In genomic region chr3:69962187-69962586, GRCm38 (mm10) we compare ENCODE assay signal across 10 mouse cellular contexts. TPM values are rescaled to one million over a fixed set of nuclear protein-coding genes. Genes with fewer than 3 reads are reported as not detected.
A peak's percentile ranks its signal among the peaks of the same experiment; 100 is the strongest.
DNase-seq lines count a peak whose midpoint lies in the region; ATAC-seq and TF ChIP-seq lines count a peak whose summit lies in the region.
"Had no signal": no experiment of that assay in that cellular context is flagged by ENCODE, and none has a peak within 500 bp of the region (broad histone marks: within the 10 kb centered on the region; RNA-seq: fewer than 3 reads in every experiment).

No protein-coding gene starts in this region.

- peak; percentile 73 for TF ChIP-seq CTCF in kidney, adult 2 months (conservative IDR thresholded peaks at IDR 0.05; ENCODE audit: insufficient read depth, insufficient read length, low read depth, low read length)

- ATAC-seq in midbrain, embryonic 12.5 days (ENCODE audit: low FRiP score, low read depth) = peak; percentile 60; the same call in 1 of the 2 replicates
- ATAC-seq in midbrain, embryonic 13.5 days = no peak

- peak; percentile 30 to 79 for DNase-seq in adrenal gland, adult (ENCODE audit: inconsistent age in 2 of 2, low spot score in 1 of 2)
- DNase-seq in adrenal gland, adult 8-10 months = no peak
- DNase-seq in c-Kit-positive CD71-positive TER-119-positive erythroid progenitor cells, embryonic 14.5 days (ENCODE audit: low spot score) = peak; percentile 12
- peak; percentile 43 for DNase-seq in kidney, adult 2 months
- DNase-seq in retina, embryonic 14.5 days (ENCODE audit: low spot score) = peak; percentile 63
- DNase-seq in right cerebral cortex, postnatal 14 days = no peak

- H3K4me2 ChIP-seq in midbrain, embryonic 12.5 days (replicated peaks) = no peak overlapping the region
- no peak overlapping the region for H3K4me2 ChIP-seq in midbrain, embryonic 13.5 days (replicated peaks)

- H3K4me3 ChIP-seq in midbrain, embryonic 12.5 days = no peak overlapping the region
- no peak overlapping the region for H3K4me3 ChIP-seq in midbrain, embryonic 13.5 days (replicated peaks)
- no peak overlapping the region for H3K4me3 ChIP-seq in kidney, adult 2 months (ENCODE audit: insufficient read depth, low read depth, low read length)

- H3K4me1 ChIP-seq in midbrain, embryonic 12.5 days = no peaks in the 10 kb centered on the region
- H3K4me1 ChIP-seq in midbrain, embryonic 13.5 days (replicated peaks) = no peaks in the 10 kb centered on the region
- no peaks in the 10 kb centered on the region for H3K4me1 ChIP-seq in kidney, adult 2 months (ENCODE audit: control insufficient read depth, insufficient read depth, low read length)

- H3K27ac ChIP-seq in midbrain, embryonic 12.5 days (replicated peaks) = no peak overlapping the region
- no peak overlapping the region for H3K27ac ChIP-seq in midbrain, embryonic 13.5 days
- no peak overlapping the region for H3K27ac ChIP-seq in kidney, adult 2 months (ENCODE audit: insufficient read depth, low read depth, low read length)

- 55% methylated on average over 5 of the region's 5 CpGs for WGBS in midbrain, embryonic 12.5 days
- WGBS in midbrain, embryonic 13.5 days = 64% methylated on average over 5 of the region's 5 CpGs
- 54% methylated on average over 5 of the region's 5 CpGs for WGBS in kidney, adult 2 months

- H3K27me3 ChIP-seq in midbrain, embryonic 12.5 days = no peaks in the 10 kb centered on the region
- no peaks in the 10 kb centered on the region for H3K27me3 ChIP-seq in midbrain, embryonic 13.5 days
- H3K27me3 ChIP-seq in kidney, adult 2 months (replicated peaks; ENCODE audit: control insufficient read depth, insufficient read depth, low read length) = no peaks in the 10 kb centered on the region

- H3K9me3 ChIP-seq in midbrain, embryonic 12.5 days = no peaks in the 10 kb centered on the region
- no peaks in the 10 kb centered on the region for H3K9me3 ChIP-seq in midbrain, embryonic 13.5 days

- TF ChIP-seq POLR2A in kidney, adult 2 months (IDR thresholded peaks at IDR 0.05; ENCODE audit: low read depth, low read length) = no peak

- H3K9ac ChIP-seq in midbrain, embryonic 12.5 days (replicated peaks) = no peak overlapping the region
- H3K9ac ChIP-seq in midbrain, embryonic 13.5 days (replicated peaks) = no peak overlapping the region

- H3K36me3 ChIP-seq in midbrain, embryonic 12.5 days = no peaks in the 10 kb centered on the region
- no peaks in the 10 kb centered on the region for H3K36me3 ChIP-seq in midbrain, embryonic 13.5 days
- no peaks in the 10 kb centered on the region for H3K36me3 ChIP-seq in kidney, adult 2 months (ENCODE audit: control insufficient read depth, insufficient read depth, low read length)

RNA-seq across cellular contexts. Expression of gene Otol1, which starts 45.2 kb away (rescaled TPM):
- total RNA-seq in adrenal gland, adult 8-10 months (2022) = not detected
- not detected in 2 replicates for polyA plus RNA-seq in midbrain, embryonic 12.5 days (2016; fragmentation: Nextera tagmentation; extraction: Ambion mirVana)
- not detected in 2 replicates for polyA plus RNA-seq in midbrain, embryonic 13.5 days (2015; fragmentation: Nextera tagmentation; extraction: Ambion mirVana)
- polyA plus RNA-seq in kidney, adult 2 months (2012; rRNA removed) = not detected in 2 replicates
- polyA plus RNA-seq: C2C12; large intestine, adult 2 months had no signal

Comparison
In these comparisons a context has a peak if more than half of its experiments do, and no peak if none do; other contexts are left out.
1. DNase-seq: peak in adrenal gland, adult (2 of 2), c-Kit-positive CD71-positive TER-119-positive erythroid progenitor cells, embryonic 14.5 days (single experiment), kidney, adult 2 months (single experiment) and retina, embryonic 14.5 days (single experiment); none in adrenal gland, adult 8-10 months (single experiment) and right cerebral cortex, postnatal 14 days (single experiment).